Mouse (Mus musculus) kidney, embryonic 16.5 days (tissue): Measurements from ENCODE around the gene Magee2. TPM values are rescaled to one million over a fixed set of nuclear protein-coding genes. Genes with fewer than 3 reads are reported as not detected.
"Not testable (repeated sequence)": the region's sequence is repeated elsewhere in the genome, so short reads cannot be mapped to it uniquely, and the experiment has no call there.

ENCODE experiments used
- ATAC-seq: fragments of 200-750 bp; cut with Nextera tagmentation; 2 replicates; pipeline ENCODE4 v1.8.0; 2017; ENCODE audit warnings: moderate TSS enrichment; ENCODE audit not compliant: low FRiP score, low TSS enrichment
- H3K27ac ChIP-seq: fragments of 300-500 bp; sonication (generic); 2 replicates; pipeline ENCODE4 v1.5.1; 2014; ENCODE audit warnings: low read length
- H3K27me3 ChIP-seq: fragments of 300-500 bp; sonication (generic); 2 replicates; pipeline ENCODE4 v1.6.1; 2014; ENCODE audit warnings: low read length, control low read depth, mixed read lengths; ENCODE audit not compliant: insufficient read depth
- H3K36me3 ChIP-seq: fragments of 300-500 bp; sonication (generic); 2 replicates; pipeline ENCODE4 v1.6.1; 2014; ENCODE audit warnings: low read length, control low read depth, mixed read lengths; ENCODE audit not compliant: insufficient read depth
- H3K4me1 ChIP-seq: fragments of 300-500 bp; sonication (generic); 2 replicates; pipeline ENCODE4 v1.6.1; 2014; ENCODE audit warnings: low read length, control low read depth, mixed read lengths; ENCODE audit not compliant: insufficient read depth
- H3K4me2 ChIP-seq: fragments of 300-500 bp; sonication (generic); replicated peaks from 2 replicates; pipeline ENCODE4 v1.6.1; 2014; ENCODE audit warnings: low read depth, low read length
- H3K4me3 ChIP-seq: fragments of 300-500 bp; sonication (generic); 2 replicates; pipeline ENCODE4 v1.5.1; 2014; ENCODE audit warnings: mild to moderate bottlenecking, low read length
- H3K9ac ChIP-seq: fragments of 300-500 bp; sonication (generic); replicated peaks from 2 replicates; pipeline ENCODE4 v1.6.1; 2014; ENCODE audit warnings: low read length
- H3K9me3 ChIP-seq: fragments of 300-500 bp; sonication (generic); 2 replicates; pipeline ENCODE4 v1.6.1; 2016; ENCODE audit warnings: low read length, control low read depth
- WGBS: fragments of 180-500 bp; shearing (Covaris S2); extraction: QIAGEN DNeasy Blood & Tissue Kit; methylation state at CpG from one replicate; pipeline ENCODE4 v1.1.7; 2014; 5-methylcytosine and 5-hydroxymethylcytosine counted together
- polyA plus RNA-seq: library from polyadenylated mRNA; unstranded; fragments of >200 nt; fragmentation: Nextera tagmentation; extraction: Ambion mirVana; gene quantifications from 2 replicates; pipeline ENCODE4 v1.2.1, GENCODE M21; 2015

The Magee2 gene
- 3.8 and 4.1 TPM in 2 replicates for polyA plus RNA-seq

DNA sequence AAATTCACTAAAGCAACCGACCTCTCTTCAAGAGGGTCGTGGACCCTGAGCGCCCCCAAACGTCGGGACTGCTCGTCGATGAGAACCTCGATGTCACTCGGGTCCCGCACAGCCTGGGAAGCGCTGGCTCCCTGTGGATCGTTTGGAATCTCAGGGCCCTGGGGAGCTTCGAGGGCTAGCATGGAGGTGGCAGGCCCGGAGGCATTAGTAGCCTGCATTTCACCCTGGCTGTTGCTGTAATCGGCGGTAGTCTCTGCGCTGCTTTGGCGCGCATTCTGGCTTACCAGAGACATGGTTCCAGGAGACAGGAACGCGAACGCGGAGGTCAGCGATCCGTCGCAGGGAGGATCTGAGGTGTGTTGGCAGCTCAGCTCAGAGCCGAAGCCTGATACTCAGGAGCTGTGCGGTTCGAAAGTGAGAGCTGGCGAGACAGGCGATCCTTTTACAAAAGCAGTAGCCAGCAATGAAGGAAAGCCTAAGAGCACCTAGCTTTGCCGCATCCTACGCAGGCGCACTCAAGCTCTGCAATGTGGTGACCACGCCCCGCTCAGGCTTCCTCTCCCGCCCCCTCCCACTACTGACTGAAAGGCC, at the start of gene Magee2:
Gene Magee2, minus strand, starts transcription at position 517 of the 591 bp plus-strand sequence.
- Histone ChIP-seq H3K27me3 (peaks cover 33% of the 10 kb centered on the region; the same call in 1 of the 2 replicates), H3K9ac (peak within 1 kb of the TSS; percentile 15; the same call in 1 of the 2 replicates), H3K4me2 (peak within 1 kb of the TSS; percentile 62), H3K4me3 (peak within 1 kb of the TSS; percentile 55), H3K9me3 (no peaks in the 10 kb centered on the region), H3K36me3 (no peaks in the 10 kb centered on the region), H3K4me1 (no peaks in the 10 kb centered on the region), H3K27ac (no peak within 1 kb of the TSS)
- ATAC-seq: peak; percentile 89
- 20% methylated on average over 36 of the region's 37 CpGs for WGBS

- Histone ChIP-seq H3K4me2 (no peak overlapping the region), H3K4me1 (no peaks in the 10 kb centered on the region), H3K4me3 (no peak overlapping the region), H3K27me3 (peaks cover 35% of the 10 kb centered on the region; the same call in 1 of the 2 replicates), H3K36me3 (no peaks in the 10 kb centered on the region), H3K9me3 (no peaks in the 10 kb centered on the region), H3K27ac (no peak overlapping the region), H3K9ac (no peak overlapping the region)
- 41% methylated on average over 9 of the region's 9 CpGs for WGBS
- ATAC-seq: no peak
Observed at GRCm38 (mm10) chrX:104853610-104854009, 3.5 kb downstream of the Magee2 start.

GRCm38 (mm10) chrX:104817583-104817982, 39.5 kb downstream of the Magee2 start:
- ATAC-seq, H3K4me3 ChIP-seq, H3K9me3 ChIP-seq, H3K9ac ChIP-seq, H3K4me2 ChIP-seq, H3K27me3 ChIP-seq, H3K4me1 ChIP-seq, H3K36me3 ChIP-seq, H3K27ac ChIP-seq: not testable (repeated sequence)
- whole genome bisulfite sequencing: 85% methylated on average over 4 of the region's 5 CpGs

DNA sequence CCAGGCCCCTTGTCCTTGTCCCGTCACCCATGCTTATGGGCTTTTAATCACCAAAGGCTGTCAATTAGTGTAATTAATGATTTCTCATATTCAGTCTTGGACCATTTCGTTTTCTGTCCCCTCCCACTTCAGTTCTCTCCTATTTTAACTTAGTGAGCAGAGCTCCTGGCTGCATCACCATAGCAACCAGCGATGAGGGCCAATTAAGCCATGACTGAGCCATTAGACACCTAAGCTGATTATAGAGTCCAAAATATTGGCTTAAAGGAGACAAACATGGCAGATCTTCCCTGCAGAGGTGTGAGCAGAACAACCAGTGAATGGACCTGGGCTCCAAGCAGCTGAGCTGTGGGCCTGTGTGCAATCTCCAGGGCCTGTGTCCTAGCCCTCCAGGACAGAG, 40.1 kb downstream of the Magee2 start:
- H3K4me2 ChIP-seq, H3K27me3 ChIP-seq, H3K4me1 ChIP-seq, H3K9me3 ChIP-seq, H3K4me3 ChIP-seq, H3K36me3 ChIP-seq, H3K9ac ChIP-seq, H3K27ac ChIP-seq, ATAC-seq: not testable (repeated sequence)
- WGBS: 92% methylated on average over 1 of the region's 3 CpGs

- H3K27ac ChIP-seq, H3K27me3 ChIP-seq, H3K36me3 ChIP-seq, H3K4me2 ChIP-seq, H3K4me3 ChIP-seq, H3K4me1 ChIP-seq, H3K9ac ChIP-seq, ATAC-seq, H3K9me3 ChIP-seq: not testable (repeated sequence)
- WGBS: 39% methylated on average over 3 of the region's 4 CpGs
Observed at GRCm38 (mm10) chrX:104813704-104814103, 43.4 kb downstream of the Magee2 start.

Other genes starting within 250 kb of the Magee2 start
- gene Zdhhc15, start 186.2 kb downstream of the Magee2 start, polyA plus RNA-seq: 12.2 and 13.1 TPM in 2 replicates
- 60.6 and 63.1 TPM in 2 replicates for gene Pbdc1, start 222.5 kb upstream of the Magee2 start, polyA plus RNA-seq